Mouse (Mus musculus) duodenum, adult 2 months (tissue): Measurements from ENCODE around the gene Rab39b. TPM values are rescaled to one million over a fixed set of nuclear protein-coding genes. Genes with fewer than 3 reads are reported as not detected.

Experiments
- polyA plus RNA-seq: library from polyadenylated mRNA; depleted of rRNA; stranded (reverse); fragments of >200 nt; gene quantifications from 2 replicates; pipeline ENCODE4 v1.2.3, GENCODE M21; 2012; ENCODE audit warnings: low replicate concordance; rRNA removed

Rab39b gene
- 0.05 and 0.25 TPM in 2 replicates for polyA plus RNA-seq

GRCm38 (mm10) chrX:75577582-75578324 lies at the start of gene Rab39b:
Gene Rab39b (minus strand): TSS chrX:75578231.

Other genes with a start within 250 kb of the Rab39b start
- 0.43 and 0.79 TPM in 2 replicates for gene Fundc2, start 195.8 kb downstream of the Rab39b start, polyA plus RNA-seq
- not detected in 2 replicates for gene F8, start 195.6 kb downstream of the Rab39b start, polyA plus RNA-seq
- gene Cmc4, start 161.6 kb downstream of the Rab39b start, polyA plus RNA-seq: 1.1 TPM in 1 of 2 replicates, not detected in the other
- gene Mtcp1, start 161.6 kb downstream of the Rab39b start, polyA plus RNA-seq: 1.3 and 1.7 TPM in 2 replicates
- 0.47 and 1.9 TPM in 2 replicates for gene Brcc3, start 161.6 kb downstream of the Rab39b start, polyA plus RNA-seq
- 0.11 and 0.61 TPM in 2 replicates for gene Vbp1, start 63.9 kb downstream of the Rab39b start, polyA plus RNA-seq